Mouse (Mus musculus) MEL (cell line): ENCODE data around the gene Kdm5b.
A peak's percentile ranks its signal among the peaks of the same experiment; 100 is the strongest.

Experiments used
- CTCF ChIP-seq, 3 experiments: IDR thresholded peaks in 2 of 3; conservative IDR thresholded peaks in 1 of 3; 2 replicates each; pipeline ENCODE4 v1.5.1; 2011 to 2012; ENCODE audit warnings: low read length in 3 of 3, low read depth in 2 of 3, mild to moderate bottlenecking in 2 of 3, improper control_type of control experiment in 1 of 3, inconsistent platforms in 1 of 3, mixed read lengths in 1 of 3, moderate library complexity in 1 of 3; ENCODE audit not compliant: control insufficient read depth in 1 of 3, insufficient read depth in 1 of 3, poor library complexity in 1 of 3, severe bottlenecking in 1 of 3
- ZMIZ1 ChIP-seq: IDR thresholded peaks from 2 replicates; pipeline ENCODE4 v1.6.1; 2012; ENCODE audit warnings: low read depth, mild to moderate bottlenecking, inconsistent platforms, low read length, improper control_type of control experiment, moderate library complexity

- TF ChIP-seq ZMIZ1: 0 out of 2 replicates have a peak, but pooled peaks have one; percentile 31
- peak; percentile 20 to 47 (median 38); a peak in 4 of 6 replicates for TF ChIP-seq CTCF (IDR thresholded peaks at IDR 0.05 in 2 of 3, conservative IDR thresholded peaks at IDR 0.05 in 1 of 3; ENCODE audit: control insufficient read depth in 1 of 3, insufficient read depth in 1 of 3, low read depth in 2 of 3, low read length in 3 of 3, poor library complexity in 1 of 3, severe bottlenecking in 1 of 3)
Observed at GRCm38 (mm10) chr1:134638522-134638921, 78.6 kb downstream of the Kdm5b start.
